Mouse (Mus musculus): ENCODE results near the gene Hfe. TPM values are rescaled to one million over a fixed set of nuclear protein-coding genes. Genes with fewer than 3 reads are reported as not detected.
"Not testable (repeated sequence)": the region's sequence is repeated elsewhere in the genome, so short reads cannot be mapped to it uniquely, and the experiment has no call there.

The Hfe gene
- polyA plus RNA-seq, 1 experiment from 2014 or later, result 3.3 TPM

DNA sequence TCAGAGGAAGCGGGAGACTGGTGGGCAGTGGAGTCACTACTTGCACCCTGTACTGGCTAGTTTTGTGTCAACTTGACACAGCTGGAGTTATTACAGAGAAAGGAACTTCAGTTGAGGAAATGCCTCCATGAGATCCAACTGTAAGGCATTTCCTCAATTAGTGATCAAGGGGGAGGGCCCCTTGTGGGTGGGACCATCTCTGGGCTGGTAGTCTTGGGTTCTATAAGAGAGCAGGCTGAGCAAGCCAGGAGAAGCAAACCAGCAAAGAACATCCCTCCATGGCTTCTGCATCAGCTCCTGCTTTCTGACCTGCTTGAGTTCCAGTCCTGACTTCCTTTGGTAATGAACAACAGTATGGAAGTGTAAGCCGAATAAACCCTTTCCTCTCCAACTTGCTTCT lies 7.9 kb downstream of the Hfe start:
- H3K36me3 ChIP-seq; H3K27ac ChIP-seq (replicated peaks); H3K9ac ChIP-seq (replicated peaks); ATAC-seq (ENCODE audit: low FRiP score, low read depth); H3K4me1 ChIP-seq; H3K27me3 ChIP-seq; H3K9me3 ChIP-seq; H3K4me2 ChIP-seq (replicated peaks); H3K4me3 ChIP-seq: not testable (repeated sequence)
- WGBS, result 90% methylated on average over 2 of the region's 2 CpGs

DNA sequence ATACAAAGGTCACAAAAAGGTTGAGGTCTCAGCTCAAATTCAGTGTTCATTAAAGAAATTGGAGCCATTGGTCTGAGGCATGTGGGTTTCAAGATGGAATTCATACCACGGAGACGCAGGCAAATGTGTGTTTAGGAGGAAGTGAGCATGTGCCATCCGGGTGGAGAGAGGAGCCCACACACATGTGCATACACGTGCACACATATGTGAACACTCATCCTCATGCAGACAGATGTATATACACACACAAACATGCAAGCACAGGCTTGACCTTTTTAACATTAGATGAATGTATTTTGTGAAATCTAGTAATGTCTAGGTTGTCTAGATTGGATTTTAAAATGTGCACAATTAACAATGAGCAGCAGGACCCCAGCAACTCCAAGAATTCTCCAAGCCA lies 8.4 kb downstream of the Hfe start:
- no peak overlapping the region for H3K27ac ChIP-seq (replicated peaks)
- 0 out of 2 replicates have a peak, but pooled peaks cover 5% of the 10 kb centered on the region for H3K4me1 ChIP-seq
- no peaks in the 10 kb centered on the region for H3K36me3 ChIP-seq
- no peaks in the 10 kb centered on the region for H3K9me3 ChIP-seq
- H3K9ac ChIP-seq (replicated peaks), result no peak overlapping the region
- WGBS, result 87% methylated on average over 4 of the region's 4 CpGs
- no peak overlapping the region for H3K4me3 ChIP-seq
- no peak overlapping the region for H3K4me2 ChIP-seq (replicated peaks)
- H3K27me3 ChIP-seq, result no peaks in the 10 kb centered on the region
- ATAC-seq (ENCODE audit: low FRiP score, low read depth), result no peak

DNA sequence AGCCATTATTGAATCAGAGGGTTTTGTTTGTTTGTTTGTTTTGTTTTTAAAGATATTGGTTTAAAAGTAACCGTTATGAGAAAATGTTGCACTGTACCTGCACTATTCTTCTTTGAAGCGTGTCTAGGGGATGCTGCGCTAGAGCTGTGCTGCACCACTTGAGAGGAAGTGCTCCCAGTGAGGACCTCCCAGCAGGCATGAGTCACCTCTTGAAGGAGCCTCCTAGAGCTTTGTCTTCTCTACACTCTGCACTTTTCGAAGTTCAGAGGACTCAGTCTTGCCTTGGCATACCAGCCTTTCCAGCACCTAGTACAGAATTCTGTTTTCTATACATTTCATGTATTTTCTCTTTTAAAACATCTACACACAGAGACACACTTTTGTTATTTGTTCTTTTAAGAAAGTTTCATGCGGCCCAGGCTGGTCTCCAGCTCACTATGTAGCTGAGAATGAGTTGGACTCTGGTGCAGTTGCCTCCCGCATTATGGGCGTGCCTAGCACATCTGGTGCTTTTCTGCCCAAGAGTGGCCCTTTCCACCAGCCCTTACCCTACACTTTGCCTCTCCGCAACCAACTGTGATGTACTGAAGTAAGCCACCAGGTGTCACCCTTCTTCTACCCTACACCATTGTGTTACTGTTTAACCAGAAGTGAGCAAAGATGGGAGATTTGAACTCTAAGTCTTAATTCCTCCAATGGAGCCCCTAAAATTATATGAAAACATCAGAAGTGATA lies 9.7 kb downstream of the Hfe start:
- H3K4me3 ChIP-seq, result no peak overlapping the region
- WGBS, result 32% methylated on average over 8 of the region's 8 CpGs
- H3K4me2 ChIP-seq (replicated peaks), result no peak overlapping the region
- no peak overlapping the region for H3K27ac ChIP-seq (replicated peaks)
- H3K27me3 ChIP-seq, result no peaks in the 10 kb centered on the region
- ATAC-seq (ENCODE audit: low FRiP score, low read depth), result peak; percentile 48
- 0 out of 2 replicates have a peak, but pooled peaks cover 5% of the 10 kb centered on the region for H3K4me1 ChIP-seq
- no peaks in the 10 kb centered on the region for H3K36me3 ChIP-seq
- no peak overlapping the region for H3K9ac ChIP-seq (replicated peaks)
- H3K9me3 ChIP-seq, result no peaks in the 10 kb centered on the region

DNA sequence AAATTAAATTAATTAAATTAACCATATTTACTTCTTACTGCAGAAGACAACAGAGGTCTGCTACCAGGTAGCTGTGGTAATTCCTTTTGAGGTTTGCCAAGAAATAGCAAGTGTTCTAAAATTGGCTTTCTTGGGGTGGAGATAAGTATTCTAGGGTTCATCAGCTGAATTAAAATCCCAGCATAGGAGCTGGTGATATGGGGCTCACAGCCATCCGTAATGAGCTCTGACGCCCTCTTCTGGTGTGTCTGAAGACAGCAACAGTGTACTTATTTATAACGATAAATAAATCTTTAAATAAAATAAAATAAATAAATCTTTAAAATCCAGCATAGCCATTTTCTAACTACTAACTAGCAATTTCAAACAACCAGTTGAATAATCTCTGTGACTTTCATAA lies 10.9 kb downstream of the Hfe start:
- no peak overlapping the region for H3K9ac ChIP-seq (replicated peaks)
- H3K4me3 ChIP-seq, result no peak overlapping the region
- H3K36me3 ChIP-seq, result no peaks in the 10 kb centered on the region
- no peak for ATAC-seq (ENCODE audit: low FRiP score, low read depth)
- no peak overlapping the region for H3K27ac ChIP-seq (replicated peaks)
- H3K4me1 ChIP-seq, result 0 out of 2 replicates have a peak, but pooled peaks cover 5% of the 10 kb centered on the region
- no peaks in the 10 kb centered on the region for H3K9me3 ChIP-seq
- no peak overlapping the region for H3K4me2 ChIP-seq (replicated peaks)
- WGBS, result 74% methylated on average over 3 of the region's 3 CpGs
- H3K27me3 ChIP-seq, result no peaks in the 10 kb centered on the region

DNA sequence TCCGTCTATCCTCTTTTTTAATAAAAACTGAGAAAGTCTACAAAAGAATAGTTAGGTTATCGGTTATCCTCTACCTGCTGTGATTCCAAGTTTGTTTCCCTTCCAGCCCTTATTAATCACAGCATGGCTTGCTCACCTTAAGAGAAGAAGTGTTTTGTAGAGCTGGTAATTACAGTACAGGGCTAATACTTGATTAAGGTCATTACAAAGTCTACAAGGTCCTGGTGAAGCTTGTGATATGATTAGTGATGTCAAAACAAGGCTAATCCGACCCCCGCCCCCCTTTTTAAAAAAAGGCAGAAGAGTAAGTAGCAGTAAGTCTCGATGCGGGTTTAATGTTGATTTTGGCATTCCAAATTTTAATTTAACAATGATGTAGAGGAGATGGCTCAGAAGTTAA lies 11.7 kb downstream of the Hfe start:
- no peaks in the 10 kb centered on the region for H3K27me3 ChIP-seq
- no peak overlapping the region; the same call in 1 of the 2 replicates for H3K4me3 ChIP-seq
- no peaks in the 10 kb centered on the region for H3K36me3 ChIP-seq
- H3K9me3 ChIP-seq, result no peaks in the 10 kb centered on the region
- 56% methylated on average over 6 of the region's 6 CpGs for WGBS
- no peak for ATAC-seq (ENCODE audit: low FRiP score, low read depth)
- peak overlapping the region; percentile 92 for H3K27ac ChIP-seq (replicated peaks)
- H3K4me1 ChIP-seq, result 0 out of 2 replicates have a peak, but pooled peaks cover 5% of the 10 kb centered on the region
- H3K4me2 ChIP-seq (replicated peaks), result peak overlapping the region; percentile 77; the same call in 1 of the 2 replicates
- H3K9ac ChIP-seq (replicated peaks), result no peak overlapping the region

DNA sequence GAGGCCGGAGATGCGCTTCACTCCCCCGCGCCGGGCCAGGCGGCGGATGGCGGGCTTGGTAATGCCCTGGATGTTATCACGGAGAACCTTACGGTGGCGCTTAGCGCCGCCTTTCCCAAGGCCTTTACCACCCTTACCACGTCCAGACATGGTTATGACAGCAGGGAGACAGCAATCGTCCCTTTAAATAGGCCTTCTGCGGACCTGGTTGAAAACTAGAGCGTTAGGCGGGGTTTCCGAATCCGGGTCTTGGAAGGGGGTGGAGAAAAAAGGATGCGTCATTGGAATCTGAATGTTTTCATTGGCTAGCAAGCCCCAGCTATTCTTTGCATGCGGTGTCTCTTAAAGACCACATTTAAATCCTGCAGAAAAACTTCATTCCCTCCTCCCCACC lies 12.4 kb downstream of the Hfe start, which contains the start of gene Hist1h4c:
Gene Hist1h4c, minus strand, starts transcription at position 155 of the 394 bp plus-strand sequence.
- ATAC-seq (ENCODE audit: low FRiP score, low read depth), result peak; percentile 95
- Histone ChIP-seq H3K4me2 (replicated peaks) (peak within 1 kb of the TSS; percentile 77), H3K9me3 (no peaks in the 10 kb centered on the region), H3K4me3 (peak within 1 kb of the TSS; percentile 47), H3K9ac (replicated peaks) (peak within 1 kb of the TSS; percentile 65), H3K27me3 (no peaks in the 10 kb centered on the region), H3K36me3 (no peaks in the 10 kb centered on the region), H3K4me1 (0 out of 2 replicates have a peak, but pooled peaks cover 5% of the 10 kb centered on the region), H3K27ac (replicated peaks) (peak within 1 kb of the TSS; percentile 92)
- 0% methylated on average over 18 of the region's 22 CpGs for WGBS

DNA sequence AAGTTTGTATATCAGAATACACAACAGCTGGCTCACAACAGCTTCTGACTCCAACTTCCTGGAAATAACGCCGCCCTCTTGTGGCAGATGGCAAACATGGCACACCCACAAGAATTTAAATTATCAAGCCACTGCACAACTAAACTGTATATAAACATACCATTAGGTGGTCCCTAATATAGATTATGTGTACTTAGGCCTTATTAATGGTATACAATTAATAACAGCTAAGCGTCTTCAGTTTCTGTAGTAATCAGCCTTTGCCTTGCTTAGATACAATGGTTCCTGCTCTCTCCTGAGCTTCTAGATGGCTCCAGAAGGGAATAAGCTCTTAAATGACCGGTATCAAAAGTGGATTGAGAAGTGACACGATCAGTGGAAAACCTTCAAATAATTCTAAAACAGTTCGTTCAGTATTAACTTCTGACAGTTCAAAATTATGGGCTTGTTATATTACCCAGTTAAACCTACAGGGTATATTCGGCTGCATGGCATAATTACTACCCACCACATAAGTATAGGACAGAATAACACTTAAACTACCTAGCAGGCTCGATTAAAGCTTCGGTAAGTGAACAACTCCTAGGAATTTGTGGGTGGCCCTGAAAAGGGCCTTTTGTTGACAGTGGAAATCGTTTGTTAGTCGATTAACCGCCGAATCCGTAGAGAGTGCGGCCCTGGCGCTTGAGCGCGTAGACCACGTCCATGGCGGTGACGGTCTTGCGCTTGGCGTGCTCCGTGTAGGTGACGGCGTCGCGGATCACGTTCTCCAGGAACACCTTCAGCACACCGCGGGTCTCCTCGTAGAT lies 13.0 kb downstream of the Hfe start:
- no peaks in the 10 kb centered on the region for H3K27me3 ChIP-seq
- WGBS, result under 1% methylated on average over 27 of the region's 32 CpGs

DNA sequence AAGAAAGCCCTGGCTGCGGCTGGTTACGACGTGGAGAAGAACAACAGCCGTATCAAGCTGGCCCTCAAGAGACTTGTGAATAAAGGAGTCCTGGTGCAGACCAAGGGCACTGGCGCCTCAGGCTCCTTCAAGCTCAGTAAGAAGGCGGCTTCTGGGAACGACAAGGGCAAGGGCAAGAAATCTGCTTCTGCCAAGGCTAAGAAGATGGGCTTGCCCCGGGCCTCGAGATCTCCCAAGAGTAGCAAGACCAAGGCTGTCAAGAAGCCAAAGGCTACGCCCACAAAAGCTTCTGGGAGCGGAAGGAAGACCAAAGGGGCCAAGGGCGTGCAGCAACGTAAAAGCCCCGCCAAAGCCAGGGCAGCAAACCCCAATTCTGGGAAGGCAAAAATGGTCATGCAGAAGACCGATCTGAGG lies 14.6 kb downstream of the Hfe start:
- Histone ChIP-seq H3K27ac (replicated peaks) (no peak overlapping the region), H3K9me3 (no peaks in the 10 kb centered on the region), H3K4me2 (replicated peaks) (no peak overlapping the region), H3K4me1 (0 out of 2 replicates have a peak, but pooled peaks cover 5% of the 10 kb centered on the region), H3K36me3 (no peaks in the 10 kb centered on the region), H3K27me3 (no peaks in the 10 kb centered on the region), H3K4me3 (no peak overlapping the region), H3K9ac (replicated peaks) (no peak overlapping the region)
- WGBS, result 63% methylated on average over 15 of the region's 15 CpGs
- no peak for ATAC-seq (ENCODE audit: low FRiP score, low read depth)

More for the DNA sequence above, 13.0 kb downstream of the Hfe start:
- H3K9ac ChIP-seq (replicated peaks), result peak overlapping the region; percentile 65
- no peaks in the 10 kb centered on the region for H3K9me3 ChIP-seq
- H3K4me2 ChIP-seq (replicated peaks), result peak overlapping the region; percentile 77
- H3K27ac ChIP-seq (replicated peaks), result peak overlapping the region; percentile 92
- H3K4me1 ChIP-seq, result 0 out of 2 replicates have a peak, but pooled peaks cover 5% of the 10 kb centered on the region
- no peaks in the 10 kb centered on the region for H3K36me3 ChIP-seq
- peak overlapping the region; percentile 47 for H3K4me3 ChIP-seq
- ATAC-seq (ENCODE audit: low FRiP score, low read depth), result peak; percentile 53

DNA sequence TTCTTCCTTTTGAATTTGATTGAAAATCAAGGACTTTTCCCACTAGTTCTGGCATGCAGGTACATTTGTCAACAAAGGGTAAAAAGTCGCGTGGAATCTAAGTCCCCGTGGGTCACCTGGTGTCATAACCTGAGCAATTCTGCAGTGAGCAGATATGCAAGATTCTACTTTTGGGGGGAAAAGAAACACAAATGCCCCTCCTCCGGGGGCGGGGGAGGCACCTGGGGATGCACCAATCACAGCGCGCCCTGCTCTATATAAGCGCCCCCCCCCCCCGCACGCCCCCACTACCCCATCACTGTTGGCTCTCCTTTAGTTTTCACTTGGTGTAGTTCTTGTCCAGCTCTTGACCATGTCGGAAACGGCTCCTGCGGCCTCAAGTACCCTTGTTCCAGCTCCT lies 15.1 kb downstream of the Hfe start, which contains the start of gene Hist1h1t:
Gene Hist1h1t, plus strand, starts transcription at position 301 of the 400 bp plus-strand sequence.
- WGBS, result 45% methylated on average over 10 of the region's 13 CpGs
- Histone ChIP-seq H3K4me3 (no peak within 1 kb of the TSS), H3K4me1 (0 out of 2 replicates have a peak, but pooled peaks cover 5% of the 10 kb centered on the region)

DNA sequence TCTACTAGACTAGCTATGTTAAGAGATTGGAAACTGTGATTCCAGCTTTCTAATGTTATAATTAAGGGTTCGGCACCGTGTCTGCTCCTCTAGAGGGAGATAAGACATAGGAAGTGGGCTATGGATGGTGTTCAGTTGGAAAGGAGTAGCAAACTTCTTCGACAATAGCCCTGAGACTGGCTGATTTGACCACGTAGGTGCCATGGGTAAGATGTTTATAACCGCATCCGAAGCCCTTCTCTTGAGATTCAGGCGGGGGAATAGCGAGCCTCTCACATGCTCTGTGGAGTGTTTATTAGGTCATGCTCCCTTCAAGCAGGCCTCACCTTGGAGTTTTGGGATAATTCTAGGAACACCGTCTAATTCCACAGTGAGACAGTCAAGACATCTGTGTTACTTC lies 15.7 kb downstream of the Hfe start:
- Histone ChIP-seq H3K9me3 (no peaks in the 10 kb centered on the region), H3K4me3 (no peak overlapping the region), H3K27ac (replicated peaks) (no peak overlapping the region), H3K27me3 (no peaks in the 10 kb centered on the region), H3K9ac (replicated peaks) (no peak overlapping the region), H3K4me1 (0 out of 2 replicates have a peak, but pooled peaks cover 5% of the 10 kb centered on the region), H3K36me3 (no peaks in the 10 kb centered on the region), H3K4me2 (replicated peaks) (no peak overlapping the region)
- WGBS, result 93% methylated on average over 9 of the region's 9 CpGs
- ATAC-seq (ENCODE audit: low FRiP score, low read depth), result no peak

More for the DNA sequence above, 15.1 kb downstream of the Hfe start, which contains the start of gene Hist1h1t:
- Histone ChIP-seq H3K27ac (replicated peaks) (no peak within 1 kb of the TSS), H3K4me2 (replicated peaks) (no peak within 1 kb of the TSS), H3K36me3 (no peaks in the 10 kb centered on the region), H3K9me3 (no peaks in the 10 kb centered on the region), H3K9ac (replicated peaks) (no peak within 1 kb of the TSS), H3K27me3 (no peaks in the 10 kb centered on the region)
- no peak for ATAC-seq (ENCODE audit: low FRiP score, low read depth)

DNA sequence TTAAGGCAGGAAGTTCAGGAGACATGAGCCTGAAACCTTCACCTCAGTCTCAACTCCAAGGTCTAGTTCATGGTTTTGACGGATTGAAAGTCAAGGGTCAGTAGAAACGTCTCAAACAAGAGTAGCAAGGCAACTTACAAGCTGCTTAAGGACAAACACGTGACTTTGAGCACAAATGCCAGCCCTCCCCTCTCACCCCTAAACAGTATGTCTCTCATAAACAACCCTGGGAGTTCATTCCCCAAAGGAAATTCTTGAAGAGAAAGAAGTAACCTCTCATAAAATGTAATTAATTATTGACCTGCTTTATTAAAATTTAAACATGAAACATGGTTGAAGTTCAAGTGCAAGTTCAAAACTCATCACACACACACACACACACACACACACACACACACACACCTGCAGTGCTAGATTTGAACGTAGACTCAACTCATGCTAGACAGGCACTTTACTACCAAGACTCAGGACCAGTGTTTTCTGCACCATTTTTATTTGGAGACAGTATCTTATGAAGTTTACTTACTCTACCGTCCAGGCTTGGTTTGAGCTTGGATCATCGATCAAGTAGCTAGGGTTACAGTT lies 16.7 kb downstream of the Hfe start:
- Histone ChIP-seq H3K4me1 (0 out of 2 replicates have a peak, but pooled peaks cover 5% of the 10 kb centered on the region), H3K4me3 (no peak overlapping the region), H3K9me3 (no peaks in the 10 kb centered on the region), H3K4me2 (replicated peaks) (no peak overlapping the region), H3K27me3 (no peaks in the 10 kb centered on the region), H3K36me3 (no peaks in the 10 kb centered on the region), H3K27ac (replicated peaks) (no peak overlapping the region), H3K9ac (replicated peaks) (no peak overlapping the region)
- 88% methylated on average over 6 of the region's 6 CpGs for WGBS
- ATAC-seq (ENCODE audit: low FRiP score, low read depth), result no peak

Data from midbrain, embryonic 12.5 days (tissue).